Mouse (Mus musculus): ENCODE results near the gene Tbx15.
"Not testable (repeated sequence)": the region's sequence is repeated elsewhere in the genome, so short reads cannot be mapped to it uniquely, and the experiment has no call there.

Gene Tbx15

GRCm38 (mm10) chr3:99266752-99267303 is 26.6 kb downstream of the Tbx15 start:
- DNase-seq (ENCODE audit: low spot score), result no peak

GRCm38 (mm10) chr3:99277973-99278580 is 37.9 kb downstream of the Tbx15 start:
- DNase-seq (ENCODE audit: low spot score), result peak; percentile 45

GRCm38 (mm10) chr3:99279718-99280117 is 39.5 kb downstream of the Tbx15 start:
- DNase-seq (ENCODE audit: low spot score), result no peak

- no peak for DNase-seq (ENCODE audit: low spot score)
Measured at GRCm38 (mm10) chr3:99281453-99281852, 41.3 kb downstream of the Tbx15 start.

GRCm38 (mm10) chr3:99288302-99288701 is 48.1 kb downstream of the Tbx15 start:
- peak; percentile 24 for DNase-seq (ENCODE audit: low spot score)

GRCm38 (mm10) chr3:99290064-99290702 is 50.0 kb downstream of the Tbx15 start:
- no peak for DNase-seq (ENCODE audit: low spot score)

- no peak for DNase-seq (ENCODE audit: low spot score)
Measured at GRCm38 (mm10) chr3:99290878-99291277, 50.7 kb downstream of the Tbx15 start.

GRCm38 (mm10) chr3:99291386-99291785 is 51.2 kb downstream of the Tbx15 start:
- DNase-seq (ENCODE audit: low spot score), result no peak

GRCm38 (mm10) chr3:99292531-99292931 is 52.4 kb downstream of the Tbx15 start:
- no peak for DNase-seq (ENCODE audit: low spot score)

GRCm38 (mm10) chr3:99294209-99294608 is 54.0 kb downstream of the Tbx15 start:
- DNase-seq (ENCODE audit: low spot score), result not testable (repeated sequence)

- no peak for DNase-seq (ENCODE audit: low spot score)
Measured at GRCm38 (mm10) chr3:99295301-99295700, 55.1 kb downstream of the Tbx15 start.

- DNase-seq (ENCODE audit: low spot score), result no peak
Measured at GRCm38 (mm10) chr3:99296186-99296585, 56.0 kb downstream of the Tbx15 start.

- DNase-seq (ENCODE audit: low spot score), result no peak
Measured at GRCm38 (mm10) chr3:99300846-99301245, 60.7 kb downstream of the Tbx15 start.

- peak; percentile 68 for DNase-seq (ENCODE audit: low spot score)
Measured at GRCm38 (mm10) chr3:99310877-99311276, 70.7 kb downstream of the Tbx15 start.

GRCm38 (mm10) chr3:99311943-99312635 is 71.9 kb downstream of the Tbx15 start:
- peak; percentile 61 for DNase-seq (ENCODE audit: low spot score)

GRCm38 (mm10) chr3:99322345-99322744 is 82.2 kb downstream of the Tbx15 start:
- DNase-seq (ENCODE audit: low spot score), result no peak

- DNase-seq (ENCODE audit: low spot score), result no peak
Measured at GRCm38 (mm10) chr3:99329316-99329715, 89.1 kb downstream of the Tbx15 start.

- DNase-seq (ENCODE audit: low spot score), result no peak
Measured at GRCm38 (mm10) chr3:99331086-99331485, 90.9 kb downstream of the Tbx15 start.

GRCm38 (mm10) chr3:99336866-99337265 is 96.7 kb downstream of the Tbx15 start:
- no peak for DNase-seq (ENCODE audit: low spot score)

GRCm38 (mm10) chr3:99338756-99339155 is 98.6 kb downstream of the Tbx15 start:
- no peak for DNase-seq (ENCODE audit: low spot score)

GRCm38 (mm10) chr3:99340021-99340420 is 99.8 kb downstream of the Tbx15 start:
- DNase-seq (ENCODE audit: low spot score), result no peak

- DNase-seq (ENCODE audit: low spot score), result no peak
Measured at GRCm38 (mm10) chr3:99379616-99380250, 139.6 kb downstream of the Tbx15 start.

All from embryo, embryonic 10.5 days (tissue).